Mouse (Mus musculus): ENCODE measurements around the gene Nhsl1.

The Nhsl1 gene

DNA sequence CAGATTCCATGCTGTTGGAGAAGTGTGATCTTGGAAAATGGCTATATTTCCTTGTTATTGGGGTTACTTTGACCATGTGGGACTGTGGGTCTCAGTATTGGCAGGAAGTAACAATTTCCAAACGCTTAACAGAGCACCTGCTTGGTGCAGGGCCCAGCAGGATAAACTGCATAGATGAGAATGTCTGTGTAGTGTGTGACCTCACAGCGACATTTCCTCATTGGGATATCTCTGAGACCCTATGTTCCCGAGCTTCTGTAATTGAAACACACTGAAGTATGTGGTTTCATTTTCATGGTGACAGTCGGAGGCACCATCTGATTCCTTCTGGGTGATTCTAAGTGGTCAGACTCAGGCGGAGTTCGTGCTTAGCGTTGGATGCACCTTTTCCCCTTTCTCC is 75.5 kb downstream of the Nhsl1 start:
- DNase-seq (ENCODE audit: low read depth, low spot score), result no peak

DNA sequence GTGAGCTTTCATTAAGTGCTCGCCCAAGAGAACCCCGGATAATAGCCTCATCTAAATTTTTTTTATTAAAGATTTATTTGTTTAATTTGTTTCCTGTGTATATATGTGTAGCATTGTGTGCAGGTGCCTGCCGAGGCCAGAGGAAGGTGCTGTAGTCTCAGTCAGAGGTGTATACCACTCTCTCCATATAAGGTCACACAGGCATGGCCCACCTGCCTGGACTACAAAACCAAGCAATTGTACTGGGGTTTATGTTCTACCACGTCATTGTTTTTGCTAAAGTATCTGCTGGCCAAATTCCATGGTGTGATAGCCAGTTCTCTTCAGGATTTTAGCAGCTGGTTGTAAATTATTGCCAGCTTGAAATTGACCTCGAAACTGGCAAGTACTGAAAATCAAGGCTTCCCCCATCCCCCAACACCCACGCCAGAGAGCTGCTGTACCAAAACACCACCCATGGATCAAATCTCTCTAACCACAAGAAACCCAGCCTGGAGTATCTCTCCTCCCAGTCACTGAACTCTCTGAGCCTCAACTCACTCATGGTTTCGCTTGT is 81.4 kb downstream of the Nhsl1 start:
- no peak for DNase-seq (ENCODE audit: low read depth, low spot score)

DNA sequence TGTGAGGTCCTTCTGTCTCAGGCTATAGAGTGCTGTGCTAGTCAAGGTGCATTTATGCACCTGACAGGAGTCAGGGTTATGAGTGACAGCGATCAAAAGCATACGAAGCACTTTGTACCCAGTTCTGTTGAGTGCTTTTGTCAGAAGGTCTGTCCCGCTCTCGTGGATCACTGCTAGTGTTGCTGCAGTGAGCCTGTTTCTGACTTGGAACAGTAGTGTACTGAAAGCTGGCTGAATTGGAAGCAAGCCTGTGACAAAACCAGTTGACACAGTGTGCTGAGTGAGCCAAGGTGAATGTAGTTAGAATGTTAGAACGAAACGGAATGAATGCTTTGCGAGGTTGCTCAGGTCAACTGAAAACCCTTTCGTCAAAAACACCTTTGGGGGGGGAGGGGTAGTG is 82.2 kb downstream of the Nhsl1 start:
- no peak for DNase-seq (ENCODE audit: low read depth, low spot score)

DNA sequence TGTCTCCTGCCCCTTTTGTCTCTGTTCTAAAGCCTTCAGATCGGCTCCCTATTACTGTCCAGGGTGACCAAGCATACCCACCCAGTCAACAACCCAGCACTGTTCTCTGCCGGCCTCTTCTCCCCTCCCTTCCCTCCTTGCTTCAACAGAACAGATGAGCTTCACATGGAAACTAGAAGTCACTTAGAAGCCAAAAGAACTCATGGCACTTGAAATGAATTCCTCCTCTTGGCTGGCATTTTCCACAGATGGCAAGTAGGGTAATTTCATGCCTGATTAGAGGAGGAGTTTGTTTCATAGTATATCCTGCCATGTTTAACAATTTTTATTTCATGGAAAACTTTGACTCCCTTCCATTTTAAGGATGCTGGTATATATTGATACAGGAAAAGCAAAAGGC is 85.2 kb downstream of the Nhsl1 start:
- DNase-seq (ENCODE audit: low read depth, low spot score), result no peak

DNA sequence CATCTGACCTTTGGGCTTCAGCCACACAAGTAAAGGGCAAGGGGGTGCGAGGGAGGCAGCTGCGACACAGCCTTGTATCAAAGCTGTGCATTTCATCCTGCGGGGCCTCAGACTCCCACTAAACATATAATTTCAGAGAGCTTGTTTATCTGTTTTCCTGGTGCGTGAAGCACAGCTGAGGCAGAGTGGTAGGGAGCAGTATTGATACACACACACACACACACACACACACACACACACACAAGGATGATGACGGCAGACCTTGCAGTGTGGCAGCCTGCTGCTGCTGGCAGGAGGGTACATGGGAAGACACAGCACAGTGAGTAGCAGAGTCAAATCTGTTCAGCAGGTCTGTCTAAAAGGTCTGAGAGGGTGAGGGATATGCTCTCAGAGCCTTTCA is 85.9 kb downstream of the Nhsl1 start:
- no peak for DNase-seq (ENCODE audit: low read depth, low spot score)

DNA sequence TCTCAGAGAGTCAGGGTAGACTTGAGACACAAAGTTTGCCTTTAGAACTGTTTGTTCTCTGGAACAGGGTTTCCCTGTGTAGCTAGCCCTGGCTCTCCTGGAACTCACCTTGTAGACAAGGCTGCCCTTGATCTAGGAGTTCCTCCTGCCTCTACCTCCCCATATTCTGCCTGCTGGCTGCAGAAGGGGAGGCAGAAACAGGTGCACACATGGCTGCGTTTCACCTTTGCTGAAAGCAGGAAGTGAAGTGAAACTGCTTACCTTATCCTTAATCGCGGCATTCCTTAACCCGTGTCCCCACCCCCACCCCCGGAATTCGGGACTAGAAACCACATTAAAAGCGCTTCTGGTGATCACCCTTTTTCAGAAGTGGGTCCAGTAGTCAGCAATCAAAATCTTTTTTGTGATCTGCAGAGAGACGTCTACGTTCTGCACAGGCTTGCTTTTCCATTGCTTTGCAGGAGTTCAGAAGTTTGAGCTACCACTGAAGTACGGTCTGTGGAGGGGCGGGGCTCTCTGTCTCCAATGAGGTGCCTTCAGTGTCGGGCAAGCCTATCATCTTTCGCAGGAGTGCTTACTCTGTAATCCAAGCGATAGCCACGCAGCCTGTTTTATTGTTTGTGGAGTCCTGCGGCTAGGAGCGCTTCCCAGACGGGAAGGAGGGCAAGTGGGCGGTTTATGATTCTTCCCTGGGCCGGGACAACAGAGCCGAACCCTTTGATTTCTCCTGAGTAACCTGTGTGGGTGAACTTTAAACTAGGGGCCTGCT is 88.5 kb downstream of the Nhsl1 start:
- peak; percentile 61 for DNase-seq (ENCODE audit: low read depth, low spot score)

DNA sequence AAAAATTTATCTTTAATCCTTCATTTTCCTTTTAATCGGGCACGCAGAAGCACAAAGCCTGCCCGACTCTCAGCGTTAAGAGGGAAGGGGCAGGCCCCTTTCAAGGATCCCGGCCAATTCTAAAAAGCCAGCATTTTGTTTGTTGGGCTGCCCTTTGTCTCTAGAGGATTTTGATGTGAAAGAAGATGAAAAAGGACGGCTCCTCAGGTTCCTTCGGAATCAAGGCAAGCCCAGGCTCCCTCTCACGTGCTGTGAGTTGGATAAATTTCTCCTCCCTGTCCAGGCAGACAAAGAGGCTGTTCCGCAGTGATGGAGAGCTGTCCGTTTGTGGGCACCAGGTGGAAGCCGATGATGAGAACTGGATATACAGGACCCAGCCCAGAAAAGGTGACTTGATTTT is 89.3 kb downstream of the Nhsl1 start:
- no peak for DNase-seq (ENCODE audit: low read depth, low spot score)

DNA sequence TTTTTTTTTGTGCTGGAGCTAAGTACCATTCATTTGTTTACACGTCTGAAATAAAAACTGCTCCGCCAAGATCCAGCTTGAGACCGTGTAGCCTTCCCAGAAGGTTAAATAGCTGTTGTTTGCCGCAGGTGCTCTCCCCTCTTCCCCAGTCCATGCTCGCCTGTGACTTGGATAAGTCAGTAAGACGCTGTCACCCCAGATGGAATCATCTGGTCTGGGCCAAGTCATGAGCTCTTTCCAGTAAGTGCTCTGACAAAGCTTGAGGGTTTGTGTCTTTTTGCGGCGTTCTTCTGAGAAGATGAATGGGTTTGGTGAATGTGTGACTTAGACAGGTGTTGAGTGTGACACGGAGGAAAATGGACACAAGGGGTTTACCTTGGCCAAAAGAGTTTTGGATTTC is 89.8 kb downstream of the Nhsl1 start:
- DNase-seq (ENCODE audit: low read depth, low spot score), result no peak

DNA sequence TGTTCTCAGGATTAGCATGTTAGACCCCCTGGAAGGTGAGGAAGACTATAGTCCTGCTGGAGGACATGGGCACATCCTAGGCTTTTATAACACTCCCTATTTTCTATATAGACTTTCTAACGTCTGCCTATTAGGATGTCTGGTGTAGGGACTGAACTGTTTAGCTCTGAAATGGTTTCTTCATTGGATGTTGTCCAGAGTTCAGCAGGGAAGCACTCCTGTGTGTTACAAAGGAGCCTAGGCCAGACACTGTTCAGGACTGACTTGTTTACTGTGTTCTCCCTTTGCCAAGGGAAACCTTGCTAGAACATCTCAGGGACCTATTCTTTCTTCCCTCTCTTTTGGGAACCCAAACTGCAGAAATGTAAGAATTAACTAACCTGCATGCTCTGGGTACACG is 90.3 kb downstream of the Nhsl1 start:
- no peak for DNase-seq (ENCODE audit: low read depth, low spot score)

DNA sequence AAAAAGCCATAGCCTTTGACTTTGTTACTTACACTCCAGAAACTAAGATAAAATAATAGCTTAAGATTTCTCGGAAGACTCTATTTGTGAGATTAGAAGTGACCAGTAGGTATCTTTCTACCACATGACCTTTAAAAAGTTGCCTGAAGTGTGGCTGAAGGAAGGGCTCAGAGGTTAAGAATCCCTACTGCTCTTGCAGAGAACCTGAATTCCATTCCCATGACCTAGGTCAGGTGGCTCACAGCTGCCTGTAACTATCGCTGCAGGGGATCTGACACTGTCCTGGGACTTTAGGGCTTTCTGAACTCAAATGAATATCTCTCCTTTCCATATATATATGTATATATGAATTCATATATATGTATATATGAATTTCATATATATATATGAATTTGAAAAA is 92.5 kb downstream of the Nhsl1 start:
- no peak for DNase-seq (ENCODE audit: low read depth, low spot score)

DNA sequence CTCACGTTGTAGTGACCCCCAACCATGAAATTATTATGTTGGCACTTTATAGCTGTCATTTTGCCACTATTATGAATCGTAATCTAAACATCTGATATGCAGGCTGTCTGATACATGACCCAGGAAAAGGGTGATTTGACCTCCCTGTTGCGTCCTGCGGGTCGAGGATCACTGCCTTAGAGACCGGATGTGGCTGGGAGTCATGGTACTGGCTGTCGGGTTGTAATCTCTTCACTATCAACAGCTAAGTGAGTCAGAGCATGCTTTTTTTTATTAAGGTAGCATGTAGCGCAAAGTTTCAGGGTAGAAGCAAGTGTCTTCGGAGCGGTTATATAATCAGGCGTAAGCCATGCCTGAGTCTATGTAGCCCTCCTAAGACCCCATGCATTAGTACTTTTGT is 97.2 kb downstream of the Nhsl1 start:
- no peak for DNase-seq (ENCODE audit: low read depth, low spot score)

DNA sequence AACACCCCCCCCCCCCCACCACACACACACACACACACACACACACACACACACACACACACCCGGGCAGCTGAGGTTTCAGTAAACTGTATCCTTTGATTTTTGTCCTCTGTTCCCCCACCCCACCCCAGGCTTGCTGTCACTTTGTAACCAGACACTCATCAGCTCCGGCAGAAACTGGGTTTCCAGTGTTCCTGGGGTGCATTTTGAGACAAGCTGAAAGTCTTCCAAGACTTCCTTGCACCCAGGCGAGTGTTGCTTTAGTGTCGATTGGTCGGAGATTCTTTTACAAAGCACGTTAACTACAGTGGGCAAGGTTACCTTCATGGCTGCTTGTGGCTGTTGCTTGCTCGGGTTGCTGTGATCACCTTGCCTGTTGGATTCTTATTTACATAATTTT is 99.4 kb downstream of the Nhsl1 start:
- DNase-seq (ENCODE audit: low read depth, low spot score), result no peak

DNA sequence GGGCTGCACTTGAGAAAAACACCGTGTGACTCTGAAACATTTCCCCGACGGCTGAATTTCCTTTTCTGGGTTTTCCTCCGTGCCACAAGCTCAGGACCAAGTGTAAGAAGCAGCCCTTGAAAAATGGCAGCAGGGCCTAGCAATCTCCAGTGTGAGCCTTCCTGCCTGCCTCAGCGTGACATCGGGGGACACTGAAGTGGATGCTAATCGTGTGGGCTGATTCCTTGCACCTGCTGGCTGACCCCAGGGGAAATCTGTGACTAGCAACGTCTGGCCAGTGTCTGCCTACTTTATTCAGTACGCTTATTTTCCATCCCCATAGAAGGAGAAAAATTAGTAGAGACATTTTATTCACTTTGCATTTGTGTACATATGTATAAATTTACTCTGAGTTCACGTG is 100.7 kb downstream of the Nhsl1 start:
- DNase-seq (ENCODE audit: low read depth, low spot score), result no peak

DNA sequence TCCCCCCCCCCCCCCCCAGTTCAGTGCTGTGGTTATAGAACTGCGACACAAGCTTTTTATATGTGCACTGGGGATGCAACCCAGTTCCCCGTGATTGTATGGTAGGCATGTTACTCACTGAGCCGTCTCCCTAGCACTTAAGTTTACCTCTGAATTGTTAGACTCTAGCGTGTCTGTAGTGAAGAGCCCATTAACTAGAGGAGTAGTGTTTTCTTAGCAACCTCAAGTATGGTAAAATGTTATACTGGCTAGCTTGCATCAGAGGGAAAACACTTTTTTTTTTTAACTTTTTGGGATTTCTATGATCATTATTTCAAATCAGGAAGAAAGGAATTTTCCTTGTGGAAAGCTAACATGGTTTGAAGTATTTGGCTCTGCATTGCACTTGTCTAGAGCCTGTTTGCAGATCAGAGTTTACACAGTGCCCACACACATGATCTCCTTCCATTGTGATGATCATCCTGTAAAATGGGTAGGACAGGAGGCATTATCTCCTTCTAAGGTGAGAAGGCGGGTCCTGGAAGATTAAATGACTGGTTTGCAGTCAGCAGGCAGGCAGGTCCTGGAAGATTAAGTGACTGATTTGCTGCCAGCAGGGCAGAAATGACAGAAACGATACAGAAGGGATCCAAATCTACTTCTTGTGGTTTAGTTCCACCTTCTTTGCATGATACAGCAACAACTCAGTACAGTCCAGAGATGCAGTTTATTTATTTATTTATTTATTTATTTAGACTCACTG is 101.6 kb downstream of the Nhsl1 start:
- no peak for DNase-seq (ENCODE audit: low read depth, low spot score)

DNA sequence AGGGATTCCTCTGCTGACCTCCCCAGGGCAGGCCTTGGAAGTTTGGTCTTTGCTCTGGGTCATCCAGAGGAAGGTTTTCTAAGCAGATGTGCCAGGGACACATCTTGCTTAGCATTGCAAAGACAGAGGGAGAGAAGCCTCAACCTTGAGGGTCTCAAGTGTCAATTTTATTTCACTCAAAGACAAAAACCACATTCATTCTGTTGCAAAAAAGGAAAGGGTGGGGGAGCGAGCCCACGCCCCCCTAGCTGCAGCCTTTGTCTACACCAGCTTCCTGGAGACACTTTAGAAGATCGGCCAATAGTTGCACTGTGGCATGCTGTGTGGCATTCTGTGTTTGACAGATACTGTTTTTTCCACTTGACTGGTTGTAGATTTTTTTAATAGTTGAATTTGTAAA is 104.2 kb downstream of the Nhsl1 start:
- no peak for DNase-seq (ENCODE audit: low read depth, low spot score)

DNA sequence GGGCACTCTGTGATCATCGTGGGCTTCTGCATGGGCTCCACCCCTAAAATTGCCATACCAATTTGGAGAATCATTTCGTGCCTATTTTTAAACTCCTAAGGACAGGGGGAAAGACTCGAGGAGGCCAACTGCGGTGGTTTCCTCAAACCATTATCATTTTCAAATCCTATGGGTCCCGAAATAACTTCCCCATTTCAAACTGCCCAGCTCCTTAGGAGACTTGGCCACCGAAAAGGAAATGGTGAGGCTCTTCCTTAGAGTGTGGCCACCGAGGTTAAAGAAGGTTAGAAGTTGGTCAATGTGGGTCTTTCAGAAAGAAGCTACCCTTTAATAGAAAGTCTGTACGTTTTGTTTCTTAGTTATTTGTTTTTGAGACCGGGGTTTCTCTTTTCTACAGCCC is 104.8 kb downstream of the Nhsl1 start:
- no peak for DNase-seq (ENCODE audit: low read depth, low spot score)

DNA sequence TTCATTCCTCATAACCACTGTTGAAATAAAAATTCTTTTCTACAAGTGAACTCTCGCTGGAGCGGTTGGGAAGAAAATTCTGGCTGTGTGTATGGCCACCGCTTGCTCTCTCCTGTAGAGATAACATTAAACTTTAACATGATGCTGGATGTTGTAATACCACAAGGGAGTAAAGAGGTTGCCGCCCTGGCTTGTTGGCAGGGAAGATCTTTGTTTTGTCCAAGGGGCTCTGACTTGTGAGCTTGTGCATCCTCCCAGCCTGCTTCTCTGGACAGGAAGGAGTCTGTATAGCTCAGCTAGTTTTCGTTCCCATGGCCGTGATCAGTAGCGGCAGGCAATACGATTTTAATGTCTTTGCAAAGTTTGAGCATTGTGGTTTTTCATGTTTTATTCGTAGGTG is 109.1 kb downstream of the Nhsl1 start:
- no peak for DNase-seq (ENCODE audit: low read depth, low spot score)

DNA sequence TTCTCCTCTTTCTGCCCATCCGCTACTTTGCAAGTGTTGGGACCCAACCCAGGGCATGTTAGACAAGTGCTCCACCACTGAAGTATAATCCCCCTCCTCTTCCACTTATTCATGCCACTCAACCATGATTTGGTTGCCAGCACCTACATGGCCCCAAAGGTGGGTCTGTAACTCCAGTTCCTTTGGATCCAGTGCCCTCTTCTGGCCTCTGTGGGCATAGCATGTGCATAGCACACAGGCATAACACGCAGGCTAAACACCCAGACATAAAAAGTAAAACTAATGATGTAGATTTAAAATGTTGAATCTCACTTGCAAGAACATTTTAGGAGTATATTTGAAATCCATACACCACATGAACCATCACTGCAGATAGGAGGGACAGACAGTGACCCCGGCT is 110.7 kb downstream of the Nhsl1 start:
- DNase-seq (ENCODE audit: low read depth, low spot score), result no peak

DNA sequence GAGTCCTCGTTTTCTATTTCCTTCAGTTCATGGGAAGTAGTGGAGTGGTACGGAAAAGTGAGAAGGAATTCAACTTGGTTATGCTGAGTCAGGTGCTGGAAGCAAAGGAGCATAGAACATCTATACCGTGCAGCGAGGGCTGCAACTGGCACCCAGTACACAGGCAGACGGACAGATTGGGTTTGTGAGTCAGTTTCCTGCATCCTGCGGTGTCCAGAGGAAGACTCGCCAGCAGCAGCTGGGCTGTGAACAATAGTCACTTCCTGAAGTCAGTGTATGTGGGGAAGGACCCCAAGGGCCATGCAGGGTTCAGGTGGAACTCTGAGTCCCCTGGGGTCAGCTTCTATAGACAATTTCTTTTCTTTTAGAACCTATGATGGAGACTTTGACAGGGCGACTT is 111.4 kb downstream of the Nhsl1 start:
- no peak for DNase-seq (ENCODE audit: low read depth, low spot score)

DNA sequence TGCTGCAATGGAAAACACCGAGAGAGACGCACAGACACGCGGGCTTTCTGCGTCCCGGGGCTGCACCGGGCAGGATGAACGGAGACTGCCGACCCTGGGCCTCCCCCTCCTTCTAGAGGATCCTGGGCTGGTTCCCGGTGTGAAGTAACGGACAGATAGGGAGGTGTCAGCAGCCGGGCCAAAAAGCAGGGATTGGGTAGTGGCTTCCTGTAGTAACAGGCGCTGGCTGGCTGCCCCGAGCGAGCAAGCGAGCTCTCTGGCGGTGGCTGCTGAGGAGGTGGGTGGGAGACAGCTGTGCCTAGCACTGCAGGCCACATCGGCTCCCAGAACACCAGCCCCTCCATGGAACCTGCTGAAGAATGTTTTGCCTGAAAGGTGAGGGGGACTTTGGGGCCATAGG is 112.2 kb downstream of the Nhsl1 start:
- DNase-seq (ENCODE audit: low read depth, low spot score), result peak; percentile 7

DNA sequence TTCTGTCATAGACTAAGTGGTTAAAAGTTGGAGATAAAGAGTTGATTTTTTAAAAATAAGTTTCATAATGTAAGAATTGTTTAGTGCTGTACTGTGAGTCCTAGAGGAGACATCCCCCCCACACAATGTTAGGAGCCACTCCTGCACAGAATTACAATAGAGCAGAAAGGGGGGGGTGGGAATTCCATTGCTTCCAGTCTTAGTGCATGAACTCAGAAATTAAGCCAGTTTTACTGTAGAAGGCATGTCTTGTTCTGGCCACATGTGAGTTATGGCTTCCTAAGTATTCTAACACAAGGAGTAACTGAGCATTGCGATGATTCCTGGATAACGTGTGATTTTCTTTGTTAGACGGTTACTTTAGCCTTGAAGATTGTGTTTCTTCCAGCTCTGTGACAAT is 112.8 kb downstream of the Nhsl1 start:
- DNase-seq (ENCODE audit: low read depth, low spot score), result no peak

DNA sequence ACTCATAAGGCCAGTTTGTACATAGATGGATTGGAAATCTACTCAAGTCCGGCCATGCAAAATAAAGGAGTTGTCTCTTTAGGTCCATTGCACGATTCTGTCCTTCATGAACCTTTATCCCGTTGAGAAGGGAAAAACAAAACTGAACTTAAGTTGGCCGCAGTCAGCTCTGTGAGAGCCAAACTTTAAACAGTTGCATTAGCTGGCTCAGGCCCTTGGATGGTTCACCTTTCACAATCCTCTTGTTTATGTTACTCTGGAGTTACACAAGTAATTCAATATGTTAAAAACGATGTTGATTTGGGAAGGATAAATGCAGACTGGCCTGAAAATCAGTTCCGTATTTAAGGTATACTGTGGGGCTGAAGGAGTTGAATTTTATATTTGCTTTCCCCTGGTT is 116.7 kb downstream of the Nhsl1 start:
- no peak for DNase-seq (ENCODE audit: low read depth, low spot score)

DNA sequence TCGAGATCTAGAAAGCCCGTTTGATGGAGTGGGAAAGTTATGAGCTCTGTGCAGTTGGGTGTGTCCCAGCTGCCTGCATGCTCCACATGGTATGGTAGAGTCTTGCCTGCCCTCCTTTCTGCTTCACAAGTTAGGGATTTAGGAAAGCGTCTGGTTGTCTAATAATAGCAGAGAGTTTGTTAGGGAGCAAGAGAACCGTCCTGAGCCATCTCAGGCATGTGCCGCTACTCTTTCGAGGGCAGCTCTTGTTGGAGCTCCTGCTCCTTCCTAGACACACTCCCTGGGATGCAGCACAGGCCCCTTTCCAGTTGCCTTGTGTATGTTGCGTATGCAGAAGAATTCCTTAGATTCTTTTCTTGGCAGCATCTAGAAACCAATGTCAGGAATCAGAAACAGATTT is 117.2 kb downstream of the Nhsl1 start:
- DNase-seq (ENCODE audit: low read depth, low spot score), result no peak
